Mouse (Mus musculus) midbrain, postnatal 0 days (tissue): Measurements from ENCODE around the gene Zcchc13. TPM values are rescaled to one million over a fixed set of nuclear protein-coding genes. Genes with fewer than 3 reads are reported as not detected.

Source experiments
- ATAC-seq: fragments of 200-750 bp; cut with Nextera tagmentation; 2 replicates; pipeline ENCODE4 v1.8.0; 2017; ENCODE audit warnings: moderate number of reproducible peaks, mild to moderate bottlenecking, moderate TSS enrichment, moderate library complexity; ENCODE audit not compliant: low FRiP score
- DNase-seq: peaks from one replicate; pipeline ENCODE4 v3.0.0-alpha.2; 2015; ENCODE audit warnings: low spot score
- H3K27ac ChIP-seq: fragments of 300-500 bp; sonication (generic); 2 replicates; pipeline ENCODE4 v1.5.1; 2014; ENCODE audit warnings: low read depth, mild to moderate bottlenecking, low read length, mixed read lengths
- H3K27me3 ChIP-seq: fragments of 300-500 bp; sonication (generic); 2 replicates; pipeline ENCODE4 v1.6.1; 2014; ENCODE audit warnings: low read length, control low read depth, mixed read lengths; ENCODE audit not compliant: insufficient read depth
- H3K36me3 ChIP-seq: fragments of 300-500 bp; sonication (generic); 2 replicates; pipeline ENCODE4 v1.6.1; 2014; ENCODE audit warnings: low read length, control low read depth, mixed read lengths; ENCODE audit not compliant: insufficient read depth
- H3K4me1 ChIP-seq: fragments of 300-500 bp; sonication (generic); 2 replicates; pipeline ENCODE4 v1.6.1; 2014; ENCODE audit warnings: mild to moderate bottlenecking, control low read depth, antibody characterized with exemption, low read length, mixed read lengths; ENCODE audit not compliant: insufficient read depth
- H3K4me2 ChIP-seq: fragments of 300-500 bp; sonication (generic); 2 replicates; pipeline ENCODE4 v1.6.1; 2014; ENCODE audit warnings: low read depth, mild to moderate bottlenecking, low read length, mixed read lengths; ENCODE audit not compliant: poor library complexity, severe bottlenecking
- H3K4me3 ChIP-seq: fragments of 300-500 bp; sonication (generic); 2 replicates; pipeline ENCODE4 v1.5.1; 2014; ENCODE audit warnings: low read depth, mild to moderate bottlenecking, low read length, moderate library complexity
- H3K9ac ChIP-seq: fragments of 300-500 bp; sonication (generic); replicated peaks from 2 replicates; pipeline ENCODE4 v1.6.1; 2014; ENCODE audit warnings: mild to moderate bottlenecking, low read length, moderate library complexity, mixed read lengths; ENCODE audit not compliant: poor library complexity, severe bottlenecking
- H3K9me3 ChIP-seq: fragments of 300-500 bp; sonication (generic); 2 replicates; pipeline ENCODE4 v1.6.1; 2016; ENCODE audit warnings: low read length, control low read depth
- CTCF ChIP-seq: IDR thresholded peaks from 2 replicates; pipeline ENCODE4 v1.5.1; 2016; ENCODE audit warnings: antibody characterized with exemption, mild to moderate bottlenecking
- WGBS: fragments of 180-500 bp; shearing (Covaris S2); extraction: QIAGEN DNeasy Blood & Tissue Kit; methylation state at CpG from one replicate; pipeline ENCODE4 v1.1.7; 2014; 5-methylcytosine and 5-hydroxymethylcytosine counted together
- polyA plus RNA-seq: library from polyadenylated mRNA; unstranded; fragments of >200 nt; fragmentation: Nextera tagmentation; extraction: Ambion mirVana; gene quantifications from 2 replicates; pipeline ENCODE4 v1.2.1, GENCODE M21; 2015
- total RNA-seq: library from RNA; depleted of rRNA; stranded (reverse); fragments of >200 nt; gene quantifications from 2 replicates; pipeline ENCODE4 v1.2.3, GENCODE M21; 2014

The Zcchc13 gene
- total and polyA plus RNA-seq, 2 experiments from 2014 or later: not detected

- no peak overlapping the region for H3K9ac ChIP-seq
- no peaks in the 10 kb centered on the region for H3K9me3 ChIP-seq
- peak; percentile 77 for TF ChIP-seq CTCF
- H3K36me3 ChIP-seq: no peaks in the 10 kb centered on the region
- 19% methylated on average over 5 of the region's 5 CpGs for WGBS
- H3K4me1 ChIP-seq: no peaks in the 10 kb centered on the region
- H3K27me3 ChIP-seq: no peaks in the 10 kb centered on the region
- no peak overlapping the region for H3K4me2 ChIP-seq
- DNase-seq (peak; percentile 67), ATAC-seq (no peak)
- no peak overlapping the region for H3K4me3 ChIP-seq
- H3K27ac ChIP-seq: no peak overlapping the region
These were observed 5.8 kb upstream of the Zcchc13 start for GRCm38 (mm10) chrX:103624426-103625168.

- no peak overlapping the region for H3K4me2 ChIP-seq
- no peak overlapping the region for H3K27ac ChIP-seq
- 86% methylated on average over 1 of the region's 1 CpGs for WGBS
- H3K4me1 ChIP-seq: no peaks in the 10 kb centered on the region
- no peak overlapping the region for H3K9ac ChIP-seq
- H3K36me3 ChIP-seq: no peaks in the 10 kb centered on the region
- H3K4me3 ChIP-seq: no peak overlapping the region
- DNase-seq: no peak
- ATAC-seq: no peak
- 0 out of 2 replicates have a peak, but pooled peaks have one; percentile 24 for TF ChIP-seq CTCF
- H3K9me3 ChIP-seq: no peaks in the 10 kb centered on the region
- H3K27me3 ChIP-seq: no peaks in the 10 kb centered on the region; the same call in 1 of the 2 replicates
These were observed 1.5 kb upstream of the Zcchc13 start for GRCm38 (mm10) chrX:103628890-103629289.

GRCm38 (mm10) chrX:103633895-103634294, 3.5 kb downstream of the Zcchc13 start:
- no peaks in the 10 kb centered on the region for H3K36me3 ChIP-seq
- DNase-seq (no peak), ATAC-seq (no peak)
- no peak overlapping the region for H3K9ac ChIP-seq
- H3K4me1 ChIP-seq: no peaks in the 10 kb centered on the region
- no peak overlapping the region for H3K4me3 ChIP-seq
- TF ChIP-seq CTCF: no peak
- H3K27me3 ChIP-seq: peaks cover 8% of the 10 kb centered on the region; the same call in 1 of the 2 replicates
- H3K4me2 ChIP-seq: no peak overlapping the region
- no peak overlapping the region for H3K27ac ChIP-seq
- no peaks in the 10 kb centered on the region for H3K9me3 ChIP-seq

GRCm38 (mm10) chrX:103636021-103636420, 5.6 kb downstream of the Zcchc13 start:
- H3K4me3 ChIP-seq: no peak overlapping the region
- no peak overlapping the region for H3K9ac ChIP-seq
- no peak for ATAC-seq
- H3K27me3 ChIP-seq: peaks cover 8% of the 10 kb centered on the region; the same call in 1 of the 2 replicates
- H3K4me1 ChIP-seq: no peaks in the 10 kb centered on the region
- no peaks in the 10 kb centered on the region for H3K9me3 ChIP-seq
- no peaks in the 10 kb centered on the region for H3K36me3 ChIP-seq
- H3K27ac ChIP-seq: no peak overlapping the region
- TF ChIP-seq CTCF: no peak
- H3K4me2 ChIP-seq: no peak overlapping the region
- no peak for DNase-seq

- 89% methylated on average over 5 of the region's 5 CpGs for WGBS
- ATAC-seq: no peak
- H3K36me3 ChIP-seq: no peaks in the 10 kb centered on the region
- H3K27me3 ChIP-seq: 0 out of 2 replicates have a peak, but pooled peaks cover 8% of the 10 kb centered on the region
- DNase-seq: no peak
- no peak overlapping the region for H3K4me3 ChIP-seq
- H3K27ac ChIP-seq: no peak overlapping the region
- H3K9me3 ChIP-seq: no peaks in the 10 kb centered on the region
- TF ChIP-seq CTCF: no peak
- H3K9ac ChIP-seq: no peak overlapping the region
- no peak overlapping the region for H3K4me2 ChIP-seq
- no peaks in the 10 kb centered on the region for H3K4me1 ChIP-seq
These were observed 8.2 kb downstream of the Zcchc13 start for GRCm38 (mm10) chrX:103638566-103638965.

- Histone ChIP-seq H3K9ac (no peak overlapping the region), H3K9me3 (no peaks in the 10 kb centered on the region), H3K4me3 (no peak overlapping the region), H3K4me2 (no peak overlapping the region), H3K36me3 (no peaks in the 10 kb centered on the region), H3K27ac (no peak overlapping the region), H3K27me3 (no peaks in the 10 kb centered on the region; the same call in 1 of the 2 replicates), H3K4me1 (no peaks in the 10 kb centered on the region)
- DNase-seq (no peak), ATAC-seq (no peak)
- no peak for TF ChIP-seq CTCF
- 92% methylated on average over 1 of the region's 1 CpGs for WGBS
These were observed 13.9 kb downstream of the Zcchc13 start for GRCm38 (mm10) chrX:103644301-103644700.
